Mouse (Mus musculus) ES-Bruce4 (cell line): Measurements from ENCODE around the gene Pde4d.

Source experiments
- CTCF ChIP-seq: IDR thresholded peaks from one replicate; pipeline ENCODE4 v1.8.1; 2011; ENCODE audit warnings: low read depth, low read length
- EP300 ChIP-seq: IDR thresholded peaks from 2 replicates; pipeline ENCODE4 v1.6.1; 2011; ENCODE audit warnings: low read depth, low read length; ENCODE audit not compliant: insufficient read depth

DNA sequence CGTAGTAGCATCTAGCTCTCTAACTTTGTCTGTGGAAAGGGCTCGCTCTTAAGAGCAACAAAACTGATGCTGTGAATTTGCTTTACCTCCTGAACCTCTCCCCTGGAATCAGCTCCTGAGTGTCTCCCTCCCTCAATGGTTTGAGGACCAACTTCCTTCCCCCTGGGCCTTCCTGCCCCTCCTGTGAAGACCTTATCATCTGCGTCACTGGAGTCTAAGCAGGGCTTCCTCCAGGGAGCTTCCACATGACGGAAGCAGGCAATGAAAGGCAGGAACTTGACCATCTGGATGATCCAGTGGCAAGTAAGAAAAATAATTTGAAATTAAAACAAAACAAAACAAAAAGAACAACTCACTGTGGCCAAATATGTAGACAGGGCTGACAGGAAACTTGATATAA is 1438.5 kb downstream of the Pde4d start:
- no peak for TF ChIP-seq CTCF
- TF ChIP-seq EP300: no peak
